Mouse (Mus musculus) left cerebral cortex, postnatal 4 days (tissue): ENCODE data around the gene Pik3r6. TPM values are rescaled to one million over a fixed set of nuclear protein-coding genes. Genes with fewer than 3 reads are reported as not detected.

ENCODE experiments used
- DNase-seq: peaks from one replicate; pipeline ENCODE4 v3.0.0-alpha.2; 2022
- intact Hi-C: fragments of 180-260 bp; cut with DNase I; formaldehyde crosslinking; loops from one replicate; pipeline ENCODE4 v1.15.1; 2025
- total RNA-seq, 2 experiments: library from RNA; stranded (reverse); gene quantifications; 2 replicates each; pipeline ENCODE4 v1.2.3; 2021

The Pik3r6 gene
- 1 to 10 TPM; 1.9 to 2.6 TPM for total RNA-seq

GRCm38 (mm10) chr11:68502902-68503629 is at the start of gene Pik3r6:
TSS of gene Pik3r6 (plus strand) at chr11:68503019.
- DNase-seq, result no peak
- intact Hi-C loops, result no loop called here

GRCm38 (mm10) chr11:68453301-68453700 is 49.5 kb upstream of the Pik3r6 start:
- intact Hi-C loops, result no loop called here
- DNase-seq, result no peak

- no peak for DNase-seq
- intact Hi-C loops, result no loop called here
Observed at GRCm38 (mm10) chr11:68458086-68458485, 44.7 kb upstream of the Pik3r6 start.

GRCm38 (mm10) chr11:68459021-68459420 is 43.8 kb upstream of the Pik3r6 start:
- intact Hi-C loops, result no loop called here
- DNase-seq, result no peak

GRCm38 (mm10) chr11:68459486-68459885 is 43.3 kb upstream of the Pik3r6 start:
- intact Hi-C loops, result no loop called here
- no peak for DNase-seq

GRCm38 (mm10) chr11:68462716-68463115 is 40.1 kb upstream of the Pik3r6 start:
- DNase-seq, result no peak
- intact Hi-C loops, result no loop called here

GRCm38 (mm10) chr11:68464260-68464659 is 38.6 kb upstream of the Pik3r6 start:
- no peak for DNase-seq
- intact Hi-C loops, result no loop called here

GRCm38 (mm10) chr11:68465090-68465489 is 37.7 kb upstream of the Pik3r6 start:
- DNase-seq, result no peak
- intact Hi-C loops, result no loop called here

GRCm38 (mm10) chr11:68467441-68467840 is 35.4 kb upstream of the Pik3r6 start:
- intact Hi-C loops, result no loop called here

GRCm38 (mm10) chr11:68467962-68468612 is 34.7 kb upstream of the Pik3r6 start:
- DNase-seq, result no peak
- intact Hi-C loops, result no loop called here

More at GRCm38 (mm10) chr11:68467441-68467840, 35.4 kb upstream of the Pik3r6 start:
- DNase-seq, result no peak

GRCm38 (mm10) chr11:68468886-68469285 is 33.9 kb upstream of the Pik3r6 start:
- DNase-seq, result no peak
- intact Hi-C loops, result no loop called here

GRCm38 (mm10) chr11:68472162-68472849 is 30.5 kb upstream of the Pik3r6 start:
- intact Hi-C loops, result no loop called here
- no peak for DNase-seq

GRCm38 (mm10) chr11:68474600-68474999 is 28.2 kb upstream of the Pik3r6 start:
- intact Hi-C loops, result no loop called here
- no peak for DNase-seq

GRCm38 (mm10) chr11:68475676-68476075 is 27.1 kb upstream of the Pik3r6 start:
- intact Hi-C loops, result no loop called here
- DNase-seq, result no peak

GRCm38 (mm10) chr11:68477661-68478060 is 25.2 kb upstream of the Pik3r6 start:
- DNase-seq, result no peak
- intact Hi-C loops, result no loop called here

- no peak for DNase-seq
- intact Hi-C loops, result no loop called here
Observed at GRCm38 (mm10) chr11:68478574-68478981, 24.2 kb upstream of the Pik3r6 start.

- intact Hi-C loops, result loop anchor here (10.0 kb wide), 2 partner anchors 214 to 324 kb away; partner anchors contain the start of gene Myh10
- DNase-seq, result no peak
Observed at GRCm38 (mm10) chr11:68480660-68481059, 22.2 kb upstream of the Pik3r6 start.

- intact Hi-C loops, result loop anchor here (10.0 kb wide), 2 partner anchors 213 to 323 kb away; partner anchors contain the start of gene Myh10
- no peak for DNase-seq
Observed at GRCm38 (mm10) chr11:68482001-68482400, 20.8 kb upstream of the Pik3r6 start.

- intact Hi-C loops, result loop anchor here (10.0 kb wide), 2 partner anchors 212 to 322 kb away; partner anchors contain the start of gene Myh10
- DNase-seq, result no peak
Observed at GRCm38 (mm10) chr11:68483213-68483612, 19.6 kb upstream of the Pik3r6 start.

GRCm38 (mm10) chr11:68484431-68484830 is 18.4 kb upstream of the Pik3r6 start:
- peak; percentile 44 for DNase-seq
- intact Hi-C loops, result loop anchor here (10.0 kb wide), 2 partner anchors 210 to 320 kb away; partner anchors contain the start of gene Myh10
